Mouse (Mus musculus): ENCODE measurements around the gene Ppp2r1b. TPM values are rescaled to one million over a fixed set of nuclear protein-coding genes. Genes with fewer than 3 reads are reported as not detected.

The Ppp2r1b gene
- polyA plus RNA-seq (2012; rRNA removed), result 9.0 and 10.2 TPM in 2 replicates

DNA sequence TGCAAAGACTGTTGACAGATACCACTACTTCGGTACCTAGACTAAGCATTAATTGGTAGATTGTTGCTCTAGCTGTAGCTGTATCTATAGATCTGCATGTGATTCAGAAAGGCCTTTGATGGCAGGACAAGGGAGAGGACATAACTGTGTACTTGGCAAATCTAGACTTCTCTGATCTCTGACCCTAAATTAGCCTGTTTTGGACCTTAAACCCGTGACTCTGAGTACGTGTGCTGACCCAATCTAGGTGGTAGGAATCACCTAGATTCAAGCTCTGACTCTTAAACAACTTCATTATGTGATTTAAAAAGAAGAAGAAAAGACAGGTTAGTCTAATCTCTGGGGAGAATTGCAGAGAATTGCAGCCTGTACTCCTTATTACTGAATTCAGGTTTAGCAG, at the start of gene Ppp2r1b:
TSS of gene Ppp2r1b (plus strand) at position 221 of the 400 bp plus-strand sequence.

Other genes starting within 250 kb of the Ppp2r1b start
- gene Sdhd, start 241.5 kb upstream of the Ppp2r1b start, polyA plus RNA-seq (2012; rRNA removed), result 151 and 180 TPM in 2 replicates
- 96.7 and 132 TPM in 2 replicates for gene Timm8b, start 241.4 kb upstream of the Ppp2r1b start, polyA plus RNA-seq (2012; rRNA removed)
- 2.1 and 4.0 TPM in 2 replicates for gene Pih1d2, start 228.0 kb upstream of the Ppp2r1b start, polyA plus RNA-seq (2012; rRNA removed)
- gene Nkapd1, start 227.8 kb upstream of the Ppp2r1b start, polyA plus RNA-seq (2012; rRNA removed), result 4.7 and 6.4 TPM in 2 replicates
- 16.3 and 27.9 TPM in 2 replicates for gene Dlat, start 185.5 kb upstream of the Ppp2r1b start, polyA plus RNA-seq (2012; rRNA removed)
- 6.7 and 7.7 TPM in 2 replicates for gene Dixdc1, start 105.8 kb upstream of the Ppp2r1b start, polyA plus RNA-seq (2012; rRNA removed)
- 6.0 and 6.2 TPM in 2 replicates for gene 2310030G06Rik, start 98.8 kb upstream of the Ppp2r1b start, polyA plus RNA-seq (2012; rRNA removed)
- gene Cryab, start 94.0 kb upstream of the Ppp2r1b start, polyA plus RNA-seq (2012; rRNA removed), result 67.2 and 114 TPM in 2 replicates
- 32.9 and 41.2 TPM in 2 replicates for gene Hspb2, start 92.9 kb upstream of the Ppp2r1b start, polyA plus RNA-seq (2012; rRNA removed)
- gene Fdxacb1, start 77.1 kb upstream of the Ppp2r1b start, polyA plus RNA-seq (2012; rRNA removed), result 3.2 and 3.9 TPM in 2 replicates
- gene Alg9, start 70.3 kb upstream of the Ppp2r1b start, polyA plus RNA-seq (2012; rRNA removed), result 27.7 and 30.8 TPM in 2 replicates
- 27.7 and 46.9 TPM in 2 replicates for gene 1110032A03Rik, start 69.8 kb upstream of the Ppp2r1b start, polyA plus RNA-seq (2012; rRNA removed)
- gene Sik2, start 163.8 kb downstream of the Ppp2r1b start, polyA plus RNA-seq (2012; rRNA removed), result 28.3 and 56.8 TPM in 2 replicates
- gene Btg4, start 215.6 kb downstream of the Ppp2r1b start, polyA plus RNA-seq (2012; rRNA removed), result 2.0 and 3.1 TPM in 2 replicates
- 9.6 and 12.3 TPM in 2 replicates for gene Layn, start 231.8 kb downstream of the Ppp2r1b start, polyA plus RNA-seq (2012; rRNA removed)